Mouse (Mus musculus) liver, adult 2 months (tissue): ENCODE results near the gene Slc1a3. TPM values are rescaled to one million over a fixed set of nuclear protein-coding genes. Genes with fewer than 3 reads are reported as not detected.
"Not testable (repeated sequence)": the region's sequence is repeated elsewhere in the genome, so short reads cannot be mapped to it uniquely, and the experiment has no call there.

ENCODE experiments used
- DNase-seq: peaks from one replicate; pipeline ENCODE4 v3.0.0-alpha.2; 2011; ENCODE audit warnings: low read depth, low spot score; ENCODE audit errors: extremely low read depth
- H3K27ac ChIP-seq: fragments of 200-500 bp; replicated peaks from 2 replicates; pipeline ENCODE4 v1.5.1; 2012; ENCODE audit warnings: low read depth, mild to moderate bottlenecking, control low read depth, inconsistent platforms, low read length; ENCODE audit not compliant: insufficient read depth
- H3K27me3 ChIP-seq: fragments of 200-500 bp; 2 replicates; pipeline ENCODE4 v1.6.1; 2012; ENCODE audit warnings: mild to moderate bottlenecking, moderate library complexity, low read length, inconsistent platforms; ENCODE audit not compliant: control insufficient read depth, insufficient read depth
- H3K36me3 ChIP-seq: fragments of 200-500 bp; 2 replicates; pipeline ENCODE4 v1.6.1; 2012; ENCODE audit warnings: low read length, inconsistent platforms; ENCODE audit not compliant: control insufficient read depth, insufficient read depth
- H3K4me1 ChIP-seq: fragments of 200-500 bp; 2 replicates; pipeline ENCODE4 v1.6.1; 2011; ENCODE audit warnings: low read length; ENCODE audit not compliant: control insufficient read depth, insufficient read depth
- H3K4me3 ChIP-seq: fragments of 200-500 bp; 2 replicates; pipeline ENCODE4 v1.5.1; 2011; ENCODE audit warnings: low read depth, mild to moderate bottlenecking, control low read depth, low read length, moderate library complexity; ENCODE audit not compliant: insufficient read depth
- H3K79me2 ChIP-seq: fragments of 200-500 bp; 2 replicates; pipeline ENCODE4 v1.6.1; 2012; ENCODE audit warnings: inconsistent platforms, mild to moderate bottlenecking, low read length, moderate library complexity; ENCODE audit not compliant: control insufficient read depth, insufficient read depth
- H3K9ac ChIP-seq: fragments of 200-500 bp; 2 replicates; pipeline ENCODE4 v1.6.1; 2012; ENCODE audit warnings: low read depth, mild to moderate bottlenecking, control low read depth, inconsistent platforms, low read length
- CTCF ChIP-seq: fragments of 200-500 bp; IDR thresholded peaks from 2 replicates; pipeline ENCODE4 v1.5.1; 2011; ENCODE audit warnings: low read depth, low read length, control low read depth
- POLR2A ChIP-seq: fragments of 200-500 bp; IDR thresholded peaks from 2 replicates; pipeline ENCODE4 v1.6.1; 2011; ENCODE audit warnings: low read length, control low read depth; ENCODE audit not compliant: insufficient read depth; ENCODE audit errors: extremely low read depth
- WGBS: fragments of 180-500 bp; shearing (Covaris S2); methylation state at CpG from one replicate; pipeline ENCODE4 v1.1.7; 2018; 5-methylcytosine and 5-hydroxymethylcytosine counted together
- polyA plus RNA-seq: library from polyadenylated mRNA; depleted of rRNA; stranded (reverse); fragments of >200 nt; gene quantifications from 2 replicates; pipeline ENCODE4 v1.2.3, GENCODE M21; 2012
- total RNA-seq: library from RNA; depleted of rRNA; stranded (reverse); fragments of >200 nt; gene quantifications from 2 replicates; pipeline ENCODE4 v1.2.3, GENCODE M21; 2014

Slc1a3 gene
- total and polyA plus RNA-seq, 2 experiments, result 0.12 to 0.46 TPM

DNA sequence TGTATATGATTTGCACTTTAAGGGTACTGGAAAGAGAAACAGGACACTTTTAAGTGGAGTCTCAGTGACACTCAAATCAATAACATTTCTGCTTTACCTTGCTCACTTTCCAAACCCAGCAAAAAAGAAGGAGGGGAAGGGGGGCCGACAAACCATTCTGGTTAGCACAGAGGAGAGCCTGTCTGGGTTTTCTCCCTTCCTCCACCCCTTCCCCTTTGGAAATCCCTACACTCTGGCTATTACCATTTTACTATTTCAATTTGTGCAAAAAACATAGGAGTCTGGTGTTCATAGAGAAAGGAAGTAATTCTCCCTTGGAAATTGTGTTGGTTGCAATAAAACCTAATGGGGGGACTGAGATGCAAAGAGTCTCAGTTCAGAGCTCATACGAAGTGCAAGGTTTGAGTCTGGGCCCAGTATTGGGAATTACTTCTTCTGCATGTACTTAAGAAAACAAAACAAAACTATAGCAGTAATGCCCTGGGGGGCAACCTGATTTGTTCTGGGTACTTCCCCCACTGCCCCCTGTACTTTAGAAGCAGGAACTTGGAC is 1.9 kb upstream of the Slc1a3 start:
- Histone ChIP-seq H3K9ac (no peak overlapping the region), H3K27ac (no peak overlapping the region), H3K79me2 (no peaks in the 10 kb centered on the region), H3K4me1 (peaks cover 7% of the 10 kb centered on the region), H3K4me3 (no peak overlapping the region), H3K36me3 (no peaks in the 10 kb centered on the region), H3K27me3 (peaks cover 9% of the 10 kb centered on the region; the same call in 1 of the 2 replicates)
- DNase-seq, result no peak
- TF ChIP-seq POLR2A, result no peak
- no peak for TF ChIP-seq CTCF
- WGBS, result 86% methylated on average over 2 of the region's 2 CpGs

DNA sequence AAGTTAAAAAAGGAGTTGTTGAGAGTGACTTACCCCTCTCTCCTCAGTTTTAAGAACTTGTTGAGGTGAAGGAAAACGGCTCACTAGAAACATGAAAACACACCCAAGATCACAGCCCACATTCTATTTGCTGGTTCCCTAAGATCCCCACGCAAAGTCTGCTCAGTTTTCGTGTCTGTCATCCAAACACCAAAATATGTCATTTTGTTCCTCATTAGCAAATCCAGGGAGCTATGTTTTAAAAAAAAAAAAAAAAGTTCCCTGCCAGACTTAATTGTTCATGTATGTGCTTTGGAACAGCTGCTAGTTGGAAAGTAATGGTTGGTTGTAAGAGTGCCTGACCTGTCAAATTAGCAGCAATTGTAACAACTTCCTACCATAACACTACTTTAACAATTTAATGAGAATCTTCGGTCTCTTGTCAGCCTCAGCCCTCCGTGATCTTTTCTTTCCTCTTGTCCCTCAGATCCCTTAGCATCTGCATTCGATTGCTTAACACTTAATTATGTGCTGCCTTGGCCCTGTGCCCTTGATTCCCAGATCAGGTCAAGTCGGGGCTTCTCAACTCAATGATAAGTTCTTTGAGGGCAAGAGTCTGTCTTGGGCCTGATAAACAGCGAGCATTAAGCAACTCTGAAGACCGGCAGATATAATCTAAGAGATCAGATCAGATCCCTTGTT is 1.2 kb upstream of the Slc1a3 start:
- Histone ChIP-seq H3K4me1 (peaks cover 7% of the 10 kb centered on the region), H3K79me2 (no peaks in the 10 kb centered on the region), H3K27ac (no peak overlapping the region), H3K4me3 (no peak overlapping the region), H3K27me3 (peaks cover 9% of the 10 kb centered on the region; the same call in 1 of the 2 replicates), H3K9ac (no peak overlapping the region), H3K36me3 (no peaks in the 10 kb centered on the region)
- WGBS, result 76% methylated on average over 9 of the region's 9 CpGs
- no peak for TF ChIP-seq POLR2A
- TF ChIP-seq CTCF, result no peak
- no peak for DNase-seq

DNA sequence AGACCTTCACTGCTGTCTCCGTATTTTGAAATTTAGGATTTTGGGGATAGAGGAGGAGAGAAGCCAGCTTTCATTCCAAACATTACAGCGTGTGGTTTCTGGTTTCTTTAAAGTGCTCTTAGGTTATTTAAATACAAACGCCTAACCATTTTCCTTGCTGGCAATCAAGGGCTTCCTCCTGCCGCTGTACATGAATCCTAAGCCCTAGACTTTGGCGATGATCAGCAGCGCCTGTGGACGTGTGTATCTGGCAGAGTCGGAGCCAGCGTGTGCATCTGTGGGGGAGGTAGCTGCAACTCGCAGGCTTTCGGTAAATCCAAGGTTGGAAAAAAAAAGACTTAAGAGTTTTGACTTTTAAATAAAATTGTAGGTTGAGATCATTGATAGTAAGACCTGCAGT is 986 bp downstream of the Slc1a3 start:
- no peak for DNase-seq
- no peak overlapping the region for H3K4me3 ChIP-seq
- H3K9ac ChIP-seq, result no peak overlapping the region
- TF ChIP-seq POLR2A (no peak), CTCF (no peak)
- H3K79me2 ChIP-seq, result no peaks in the 10 kb centered on the region
- H3K4me1 ChIP-seq, result peaks cover 7% of the 10 kb centered on the region
- H3K27ac ChIP-seq, result no peak overlapping the region
- peaks cover 14% of the 10 kb centered on the region; the same call in 1 of the 2 replicates for H3K27me3 ChIP-seq
- H3K36me3 ChIP-seq, result no peaks in the 10 kb centered on the region
- WGBS, result 8% methylated on average over 11 of the region's 11 CpGs

DNA sequence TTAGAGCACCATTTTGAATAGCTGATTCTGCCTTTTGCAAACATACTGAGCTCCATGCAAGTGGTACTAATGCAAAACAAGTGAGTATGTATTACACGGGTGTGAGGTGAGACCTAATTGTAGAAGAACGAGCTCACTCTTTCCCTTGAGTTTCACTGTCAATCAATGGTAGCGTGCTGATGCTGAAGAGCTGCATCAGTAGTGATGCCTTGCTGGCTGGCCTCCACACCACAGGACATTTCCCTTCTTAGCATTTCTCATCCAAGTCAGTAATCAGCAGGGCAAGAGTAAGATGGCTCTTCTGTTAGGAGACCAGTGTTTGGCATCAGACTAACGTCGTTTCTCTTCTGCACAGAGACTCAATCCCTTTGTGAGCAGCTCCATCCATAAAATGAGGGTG is 4.0 kb downstream of the Slc1a3 start:
- no peak overlapping the region for H3K27ac ChIP-seq
- H3K4me1 ChIP-seq, result peaks cover 7% of the 10 kb centered on the region
- no peak for DNase-seq
- TF ChIP-seq POLR2A, result no peak
- TF ChIP-seq CTCF, result no peak
- H3K27me3 ChIP-seq, result peaks cover 12% of the 10 kb centered on the region; the same call in 1 of the 2 replicates
- H3K4me3 ChIP-seq, result no peak overlapping the region
- no peaks in the 10 kb centered on the region for H3K79me2 ChIP-seq
- H3K9ac ChIP-seq, result no peak overlapping the region
- H3K36me3 ChIP-seq, result no peaks in the 10 kb centered on the region
- 88% methylated on average over 5 of the region's 5 CpGs for WGBS

DNA sequence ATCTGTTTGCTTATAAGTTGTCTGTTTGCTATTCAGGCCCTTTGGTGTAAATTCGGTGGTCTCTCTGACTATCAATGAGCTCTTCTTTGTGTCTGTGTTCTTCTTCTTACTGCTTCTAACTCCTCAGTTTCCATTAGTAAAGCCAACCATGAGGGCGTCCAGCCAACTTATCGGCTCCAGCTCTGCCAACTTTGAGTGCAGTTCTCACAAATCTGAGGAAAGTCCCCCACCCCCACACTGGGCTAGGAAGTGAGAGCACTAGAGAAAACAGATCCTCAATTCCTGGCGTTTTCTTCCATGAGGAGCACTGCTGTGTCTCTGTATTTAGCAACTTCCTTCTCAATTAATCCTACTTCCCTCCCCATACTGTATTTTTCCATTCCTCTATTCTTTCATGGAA is 4.4 kb downstream of the Slc1a3 start:
- Histone ChIP-seq H3K27me3 (peaks cover 12% of the 10 kb centered on the region; the same call in 1 of the 2 replicates), H3K9ac (no peak overlapping the region), H3K4me1 (peaks cover 7% of the 10 kb centered on the region), H3K79me2 (no peaks in the 10 kb centered on the region), H3K27ac (no peak overlapping the region), H3K4me3 (no peak overlapping the region), H3K36me3 (no peaks in the 10 kb centered on the region)
- WGBS, result 62% methylated on average over 4 of the region's 4 CpGs
- DNase-seq, result no peak
- TF ChIP-seq CTCF (no peak), POLR2A (no peak)

DNA sequence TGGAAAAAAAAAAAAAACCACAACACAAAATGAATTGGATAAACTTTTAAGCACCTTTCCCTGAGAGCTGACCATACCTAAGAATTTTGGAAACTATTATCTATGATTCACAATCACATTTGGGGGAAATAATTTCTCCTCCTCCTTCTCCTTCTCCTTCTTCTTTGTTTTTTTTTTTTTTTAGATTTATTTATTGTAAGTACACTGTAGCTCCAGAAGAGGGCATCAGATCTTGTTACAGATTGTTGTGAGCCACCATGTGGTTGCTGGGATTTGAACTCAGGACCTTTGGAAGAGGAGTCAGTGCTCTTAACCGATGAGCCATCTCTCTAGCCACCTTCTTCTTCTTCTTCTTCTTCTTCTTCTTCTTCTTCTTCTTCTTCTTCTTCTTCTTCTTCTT is 5.0 kb downstream of the Slc1a3 start:
- not testable (repeated sequence) for H3K9ac ChIP-seq, H3K4me1 ChIP-seq, H3K27ac ChIP-seq, H3K79me2 ChIP-seq, H3K4me3 ChIP-seq, H3K36me3 ChIP-seq, DNase-seq
- WGBS, result 94% methylated on average over 1 of the region's 1 CpGs
- H3K27me3 ChIP-seq, result peaks cover 10% of the 10 kb centered on the region; the same call in 1 of the 2 replicates
